Mouse (Mus musculus): ENCODE data around the gene Rab3c. TPM values are rescaled to one million over a fixed set of nuclear protein-coding genes. Genes with fewer than 3 reads are reported as not detected.

The Rab3c gene
- not detected in 2 replicates for polyA plus RNA-seq (2012)

GRCm38 (mm10) chr13:110280563-110281144, at the start of gene Rab3c:
Rab3c (minus strand) TSS chr13:110280996.

Other genes with a start within 250 kb of the Rab3c start
- gene Gapt, start 76.2 kb upstream of the Rab3c start, polyA plus RNA-seq (2012) = 1.3 and 4.4 TPM in 2 replicates
- gene Plk2, start 114.0 kb upstream of the Rab3c start, polyA plus RNA-seq (2012) = 6.8 and 7.9 TPM in 2 replicates

Measured in megakaryocyte-erythroid progenitor cell, adult 5 weeks (primary cell).